Mouse (Mus musculus) gastrocnemius, postnatal 4 days (tissue): ENCODE data around the gene Efhc2. TPM values are rescaled to one million over a fixed set of nuclear protein-coding genes. Genes with fewer than 3 reads are reported as not detected.

ENCODE experiments used
- DNase-seq, 2 experiments: peaks; one replicate each; pipeline ENCODE4 v3.0.0; 2021 to 2022; ENCODE audit warnings: low spot score in 2 of 2, mixed read lengths in 2 of 2
- long read RNA-seq, 2 experiments: library from polyadenylated mRNA; stranded (forward); transcript quantifications; one replicate each; pipeline ENCODE4 v2.0.0; 2021
- total RNA-seq, 2 experiments: library from RNA; stranded (reverse); gene quantifications; 2 replicates each; pipeline ENCODE4 v1.2.3; 2021

Gene Efhc2
- total RNA-seq: under 1 TPM; 0.25 to 0.26 TPM
- long read RNA-seq, experiment 1: 0 reads
- long read RNA-seq, experiment 2: 0 reads

DNA sequence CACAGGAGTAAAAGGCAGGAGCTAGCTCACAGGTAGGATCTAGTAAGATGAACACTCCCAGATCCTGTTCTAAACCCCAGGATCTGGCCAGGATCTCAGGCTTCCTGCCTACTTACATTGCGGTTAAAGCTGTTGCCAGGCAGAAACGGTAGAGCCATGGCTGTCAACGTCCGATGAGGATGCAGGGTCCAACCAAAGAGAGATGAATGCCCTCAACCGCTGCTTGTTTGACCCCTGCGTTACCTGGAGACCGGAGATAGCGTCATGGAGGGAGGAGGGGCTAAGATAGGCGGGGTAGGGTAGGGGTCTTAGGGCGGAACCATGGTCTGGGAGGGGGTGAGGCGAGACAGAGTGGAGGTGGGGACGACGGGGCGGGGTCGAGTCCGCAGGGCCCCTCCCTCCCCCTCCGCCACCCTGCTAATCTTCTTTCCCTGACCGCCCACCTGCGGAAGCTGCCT lies at the start of gene Efhc2:
Efhc2 (minus strand) TSS at position 243 of the 458 bp plus-strand sequence.
- no peak for DNase-seq

DNA sequence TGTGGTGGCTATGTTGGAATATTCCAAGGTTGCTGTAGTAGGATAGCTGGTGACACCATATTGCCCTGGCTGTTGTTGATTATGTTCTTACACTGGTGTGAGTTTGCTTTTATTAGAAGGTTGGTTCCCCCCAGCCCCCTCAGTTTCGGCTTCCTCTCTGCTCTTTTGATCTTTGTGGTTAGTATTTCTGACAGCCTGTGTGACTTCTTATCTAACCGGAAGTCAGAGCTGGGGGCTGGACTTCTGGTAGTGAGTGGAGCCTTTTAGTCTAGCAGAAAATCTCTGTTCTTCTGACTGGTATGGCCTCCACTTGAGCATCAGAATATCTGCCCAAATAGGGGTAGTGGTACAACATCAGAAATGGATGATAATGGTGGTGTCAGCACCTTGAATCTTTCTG lies 45.9 kb upstream of the Efhc2 start:
- DNase-seq: no peak

DNA sequence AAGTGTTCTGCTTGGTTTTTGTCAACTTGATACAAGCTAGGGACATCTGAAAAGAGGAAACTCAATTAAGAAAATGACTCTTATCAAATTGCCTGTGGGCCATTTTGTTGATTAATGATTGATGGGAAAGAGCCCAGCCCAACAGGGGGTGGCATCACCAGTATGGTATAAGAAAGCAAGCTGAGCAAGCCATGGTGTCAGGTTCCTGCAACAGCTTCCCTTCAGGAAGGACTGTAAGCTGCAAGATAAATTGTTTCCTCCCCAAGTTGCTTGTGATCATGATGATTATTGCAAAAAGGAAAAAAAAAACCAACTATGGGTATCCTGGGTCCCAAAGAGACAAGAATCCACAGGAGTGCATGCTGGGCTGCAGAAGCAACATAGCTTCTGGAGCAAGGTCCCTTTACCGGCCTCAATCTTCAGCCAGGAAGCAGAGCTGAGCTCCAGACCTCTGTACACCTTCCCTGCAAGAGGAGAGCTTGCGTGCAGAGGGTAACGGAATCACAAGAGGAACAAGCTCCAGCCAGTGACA lies 18.8 kb downstream of the Efhc2 start:
- DNase-seq: no peak

DNA sequence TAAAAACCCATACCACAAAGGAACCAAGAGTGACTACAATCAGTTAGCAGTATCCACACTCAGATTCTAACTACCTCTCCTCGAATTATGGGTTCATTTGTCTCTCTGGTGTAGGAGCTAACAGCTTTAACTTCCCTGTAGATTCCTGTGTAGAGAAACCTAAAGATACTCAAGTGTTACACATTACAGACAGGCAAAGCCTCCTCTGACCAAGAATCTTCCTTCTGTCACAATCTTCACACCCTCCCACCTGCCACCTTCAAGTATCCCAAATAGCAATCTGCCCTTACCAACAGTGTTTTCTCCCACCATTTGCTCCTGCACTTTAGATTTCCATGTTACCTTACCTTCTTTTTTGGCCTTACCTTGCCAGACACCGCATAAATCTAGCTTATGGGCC lies 35.3 kb downstream of the Efhc2 start:
- no peak for DNase-seq

DNA sequence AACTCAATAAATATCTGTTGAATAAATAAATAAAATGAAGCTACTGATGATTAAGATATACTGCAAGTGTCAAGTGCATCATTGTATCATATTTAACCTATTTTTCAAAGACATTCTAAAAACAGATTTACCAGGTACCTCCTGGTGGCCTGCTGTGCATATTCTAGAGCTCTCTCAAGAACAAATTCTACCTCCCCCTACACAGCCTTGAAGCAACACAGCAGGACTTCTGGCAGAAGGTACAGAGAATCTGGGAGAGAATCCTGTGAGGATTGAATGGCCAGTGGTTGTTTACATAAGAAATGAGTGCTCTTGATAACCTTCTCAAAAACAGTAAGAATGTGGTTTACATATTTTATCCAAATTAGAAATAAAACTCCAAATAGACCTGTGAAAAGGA lies 94.0 kb downstream of the Efhc2 start:
- DNase-seq: no peak

DNA sequence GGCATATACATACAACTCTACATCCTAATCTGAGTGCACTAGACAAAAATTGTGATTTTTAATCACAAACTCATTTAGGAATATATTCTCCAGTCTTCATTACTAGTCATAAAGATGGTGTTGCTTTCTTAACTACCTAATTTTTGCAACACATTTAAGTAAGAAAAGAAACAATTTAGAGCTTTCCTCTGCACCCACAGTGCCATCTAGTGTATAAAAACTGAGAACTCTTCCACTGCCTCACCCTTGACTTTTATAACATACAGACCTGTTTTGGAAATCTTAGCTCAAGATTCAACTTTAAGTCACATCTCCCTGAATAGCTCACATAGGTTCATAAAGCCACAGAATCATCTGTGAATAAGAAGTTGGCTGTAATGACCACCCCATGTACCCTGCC lies 101.7 kb downstream of the Efhc2 start:
- DNase-seq: no peak

DNA sequence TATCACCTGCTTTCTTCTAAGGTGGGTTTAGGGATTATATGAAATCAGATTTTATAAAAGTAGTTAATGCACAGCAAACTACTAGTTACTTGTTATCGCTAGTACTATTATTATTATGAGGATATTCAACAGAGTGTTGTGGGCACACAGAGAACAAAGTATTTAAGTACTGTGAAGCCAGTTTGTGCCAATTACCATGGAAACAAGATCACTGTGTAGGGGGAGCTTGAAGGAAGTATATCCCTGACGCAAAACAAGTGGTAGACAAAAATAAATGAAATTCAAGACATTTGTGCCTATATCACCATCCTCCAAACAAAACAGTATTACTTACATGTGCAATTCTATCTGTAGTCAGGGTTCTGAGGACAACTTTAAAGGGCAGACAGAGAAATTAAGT lies 105.7 kb downstream of the Efhc2 start:
- no peak for DNase-seq

DNA sequence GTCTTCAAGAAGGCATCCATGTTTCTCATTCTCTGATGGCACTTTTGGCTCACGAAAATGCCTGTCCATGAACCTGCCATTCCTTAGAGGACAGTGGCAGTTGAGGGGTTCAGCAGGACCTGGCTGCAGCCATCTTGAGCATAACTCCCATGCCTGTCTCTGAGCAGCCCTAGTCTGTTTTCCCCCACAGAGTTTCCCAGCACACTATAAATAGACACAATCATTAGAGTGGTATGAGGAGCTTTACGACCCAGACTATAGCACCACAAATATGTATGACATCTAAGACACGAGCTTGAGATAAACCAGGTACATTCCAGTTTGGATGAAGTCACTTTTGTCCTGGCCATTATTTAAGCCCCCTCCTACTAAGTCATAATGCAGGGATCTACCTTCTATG lies 143.4 kb downstream of the Efhc2 start:
- DNase-seq: no peak

DNA sequence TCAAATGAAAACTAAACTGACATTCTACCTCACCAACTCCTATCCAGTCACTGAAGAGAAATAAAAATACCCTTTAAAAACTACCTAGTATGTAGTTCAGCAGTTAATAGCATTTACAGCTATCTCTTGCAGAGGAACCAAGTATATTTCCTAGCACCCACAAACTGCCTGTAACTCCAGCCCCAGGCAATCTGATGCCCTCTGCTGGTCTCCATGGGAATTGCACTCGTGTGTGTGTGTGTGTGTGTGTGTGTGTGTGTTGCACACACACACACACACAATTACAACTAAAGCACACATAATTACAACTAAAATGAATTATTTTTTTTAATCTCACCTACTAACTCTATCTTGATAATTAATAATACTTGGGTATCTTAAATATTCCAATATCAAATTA lies 153.5 kb downstream of the Efhc2 start:
- no peak for DNase-seq
